Mouse (Mus musculus) heart, embryonic 12.5 days (tissue): Measurements from ENCODE around the gene Lgals1. TPM values are rescaled to one million over a fixed set of nuclear protein-coding genes. Genes with fewer than 3 reads are reported as not detected.

Experiments
- ATAC-seq: fragments of 200-750 bp; cut with Nextera tagmentation; 2 replicates; pipeline ENCODE4 v1.8.0; 2017; ENCODE audit warnings: moderate TSS enrichment, moderate library complexity; ENCODE audit not compliant: insufficient number of reproducible peaks, low FRiP score
- H3K27ac ChIP-seq: fragments of 300-500 bp; sonication (generic); 2 replicates; pipeline ENCODE4 v1.5.1; 2016; ENCODE audit warnings: mild to moderate bottlenecking, moderate library complexity; ENCODE audit not compliant: poor library complexity, severe bottlenecking
- H3K27me3 ChIP-seq: fragments of 300-500 bp; sonication (generic); replicated peaks from 2 replicates; pipeline ENCODE4 v1.6.1; 2016; ENCODE audit warnings: mild to moderate bottlenecking, moderate library complexity
- H3K36me3 ChIP-seq: fragments of 300-500 bp; sonication (generic); 2 replicates; pipeline ENCODE4 v1.6.1; 2016; ENCODE audit warnings: mild to moderate bottlenecking, moderate library complexity
- H3K4me1 ChIP-seq: fragments of 300-500 bp; sonication (generic); replicated peaks from 2 replicates; pipeline ENCODE4 v1.6.1; 2016; ENCODE audit warnings: mild to moderate bottlenecking
- H3K4me2 ChIP-seq: fragments of 300-500 bp; sonication (generic); 2 replicates; pipeline ENCODE4 v1.6.1; 2016; ENCODE audit warnings: mild to moderate bottlenecking, moderate library complexity
- H3K4me3 ChIP-seq: fragments of 300-500 bp; sonication (generic); 2 replicates; pipeline ENCODE4 v1.5.1; 2016; ENCODE audit warnings: mild to moderate bottlenecking
- H3K9ac ChIP-seq: fragments of 300-500 bp; sonication (generic); 2 replicates; pipeline ENCODE4 v1.6.1; 2016; ENCODE audit warnings: mild to moderate bottlenecking, moderate library complexity
- H3K9me3 ChIP-seq: fragments of 300-500 bp; sonication (generic); replicated peaks from 2 replicates; pipeline ENCODE4 v1.6.1; 2016; ENCODE audit warnings: mild to moderate bottlenecking, moderate library complexity
- WGBS: fragments of 180-500 bp; shearing (Covaris S2); methylation state at CpG from one replicate; pipeline ENCODE4 v1.1.7; 2016; 5-methylcytosine and 5-hydroxymethylcytosine counted together
- microRNA-seq: library from miRNA; unstranded; fragments of <30 nt; microRNA quantifications from one replicate; pipeline ENCODE4, GENCODE M21; 2017
- polyA plus RNA-seq: library from polyadenylated mRNA; unstranded; fragments of >200 nt; fragmentation: Nextera tagmentation; extraction: Ambion mirVana; gene quantifications from 2 replicates; pipeline ENCODE4 v1.2.1, GENCODE M21; 2016

The Lgals1 gene
- polyA plus RNA-seq, 1 experiment from 2014 or later = 690 TPM

DNA sequence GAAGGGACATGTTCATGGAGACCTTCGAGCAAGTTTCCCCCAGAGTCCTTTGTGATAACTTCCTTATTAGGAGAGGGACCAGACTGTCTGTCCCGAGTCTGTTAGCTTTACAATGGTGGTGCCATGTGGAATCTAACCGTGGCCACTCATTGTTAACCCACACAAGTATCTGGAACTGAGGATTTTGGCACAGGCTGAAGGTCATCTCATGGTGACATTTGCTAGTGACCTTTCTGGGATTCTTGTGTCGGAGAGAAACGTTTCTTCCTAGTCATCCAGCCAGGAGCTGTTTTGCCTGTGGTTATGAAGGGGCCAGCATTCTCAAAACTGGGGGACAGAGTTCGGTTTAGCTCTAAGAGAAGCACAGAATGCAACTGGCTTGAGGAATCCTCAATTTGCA, 45.1 kb downstream of the Lgals1 start:
- Histone ChIP-seq H3K9ac (no peak overlapping the region), H3K27me3 (peaks cover 7% of the 10 kb centered on the region), H3K4me1 (no peaks in the 10 kb centered on the region), H3K36me3 (no peaks in the 10 kb centered on the region), H3K9me3 (no peaks in the 10 kb centered on the region), H3K4me2 (no peak overlapping the region), H3K27ac (no peak overlapping the region), H3K4me3 (no peak overlapping the region)
- ATAC-seq = no peak
- WGBS = 65% methylated on average over 6 of the region's 6 CpGs

DNA sequence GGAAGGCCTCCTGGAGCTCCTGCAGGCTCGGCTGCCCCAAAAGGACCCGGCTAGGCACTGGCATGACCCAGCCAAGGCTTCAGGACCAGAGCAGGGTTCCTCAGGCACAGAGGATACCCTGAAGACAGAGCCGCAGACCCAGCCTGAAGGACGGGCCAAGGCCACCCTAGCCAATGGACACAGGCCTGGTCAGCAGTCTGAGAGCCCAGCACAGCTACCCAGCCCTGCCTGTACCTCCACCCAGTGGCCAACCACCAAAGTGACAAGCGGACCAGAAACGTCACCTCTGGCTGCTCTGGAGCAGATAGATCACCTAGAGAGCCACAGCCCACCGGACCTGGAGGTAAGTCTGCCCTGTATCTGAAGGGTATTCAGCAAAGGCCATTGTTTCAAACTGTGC, 47.4 kb downstream of the Lgals1 start:
- H3K9ac ChIP-seq = no peak overlapping the region
- H3K4me3 ChIP-seq = no peak overlapping the region
- H3K4me1 ChIP-seq = peaks cover 8% of the 10 kb centered on the region
- H3K36me3 ChIP-seq = no peaks in the 10 kb centered on the region
- no peaks in the 10 kb centered on the region for H3K27me3 ChIP-seq
- ATAC-seq = no peak
- H3K4me2 ChIP-seq = no peak overlapping the region
- no peaks in the 10 kb centered on the region for H3K9me3 ChIP-seq
- H3K27ac ChIP-seq = no peak overlapping the region
- WGBS = 64% methylated on average over 7 of the region's 7 CpGs

DNA sequence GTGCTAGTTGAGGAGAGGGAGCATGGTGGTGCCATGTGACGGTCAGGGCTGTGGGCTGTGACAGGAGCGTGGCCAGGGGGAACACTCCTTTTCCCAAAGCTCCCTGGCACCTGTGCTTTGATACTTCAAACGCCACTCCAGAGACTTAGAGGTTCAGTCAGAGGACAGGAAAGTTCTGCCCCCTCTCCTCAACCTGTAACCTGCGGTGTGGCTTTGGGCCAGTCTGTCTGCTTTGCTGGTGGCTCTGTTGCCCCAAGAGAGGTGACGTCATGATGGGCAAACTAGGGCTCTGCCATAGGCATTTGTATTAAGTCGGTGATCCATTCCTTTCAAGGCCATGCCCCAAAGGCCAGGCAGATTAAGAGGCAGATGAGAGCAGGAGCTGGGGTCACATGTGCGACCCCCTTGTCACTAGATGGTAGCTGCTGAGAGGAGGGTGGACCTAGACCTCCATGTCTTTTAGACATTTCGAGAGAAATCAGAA, 51.2 kb downstream of the Lgals1 start:
- Histone ChIP-seq H3K4me2 (no peak overlapping the region), H3K9me3 (no peaks in the 10 kb centered on the region), H3K27ac (no peak overlapping the region), H3K4me3 (no peak overlapping the region), H3K4me1 (peaks cover 28% of the 10 kb centered on the region), H3K36me3 (no peaks in the 10 kb centered on the region), H3K27me3 (no peaks in the 10 kb centered on the region), H3K9ac (no peak overlapping the region)
- 83% methylated on average over 8 of the region's 8 CpGs for WGBS
- no peak for ATAC-seq

DNA sequence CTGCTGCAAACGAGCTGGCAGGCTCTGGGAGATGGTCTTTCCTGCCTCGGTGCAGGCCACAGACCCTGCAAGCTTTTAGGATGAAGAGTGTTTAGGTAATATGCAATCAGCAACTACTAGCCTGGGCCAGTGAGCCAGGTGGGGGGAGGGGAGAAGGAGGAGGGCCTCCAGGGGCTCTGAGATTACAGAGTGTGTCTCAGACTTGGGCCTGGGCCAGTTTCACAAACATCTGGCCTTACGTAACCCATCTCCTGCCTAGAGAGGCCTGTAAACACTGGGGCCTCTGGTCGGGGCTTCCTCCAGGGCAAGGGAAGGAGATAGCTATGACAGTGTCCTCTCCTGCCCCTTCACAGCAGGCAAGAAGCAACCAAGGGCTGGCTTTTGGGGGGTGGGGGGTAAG, 52.4 kb downstream of the Lgals1 start:
- Histone ChIP-seq H3K9ac (peak overlapping the region; percentile 34), H3K4me2 (peak overlapping the region; percentile 29; the same call in 1 of the 2 replicates), H3K36me3 (no peaks in the 10 kb centered on the region), H3K27ac (peak overlapping the region; percentile 71), H3K27me3 (no peaks in the 10 kb centered on the region), H3K4me3 (no peak overlapping the region), H3K4me1 (peaks cover 32% of the 10 kb centered on the region), H3K9me3 (no peaks in the 10 kb centered on the region)
- peak; percentile 26; the same call in 1 of the 2 replicates for ATAC-seq
- 7% methylated on average over 4 of the region's 4 CpGs for WGBS

Small RNA genes lying within 50 kb of the gene (microRNA-seq; reads per million reads assigned to microRNA genes)
- gene Mir6955 = not detected

Other genes starting within 250 kb of the Lgals1 start
- not detected in 2 replicates for gene Elfn2, start 208.0 kb upstream of the Lgals1 start, polyA plus RNA-seq
- 7.3 and 7.9 TPM in 2 replicates for gene Mfng, start 153.2 kb upstream of the Lgals1 start, polyA plus RNA-seq
- gene Card10, start 123.7 kb upstream of the Lgals1 start, polyA plus RNA-seq = 6.1 and 7.5 TPM in 2 replicates
- 40.5 and 40.8 TPM in 2 replicates for gene Cdc42ep1, start 84.1 kb upstream of the Lgals1 start, polyA plus RNA-seq
- gene Lgals2, start 71.2 kb upstream of the Lgals1 start, polyA plus RNA-seq = 0.84 TPM in 1 of 2 replicates, not detected in the other
- gene Gga1, start 49.5 kb upstream of the Lgals1 start, polyA plus RNA-seq = 54.0 and 54.7 TPM in 2 replicates
- gene Gm49510, start 27.1 kb upstream of the Lgals1 start, polyA plus RNA-seq = 0.15 and 0.47 TPM in 2 replicates
- gene Sh3bp1, start 27.0 kb upstream of the Lgals1 start, polyA plus RNA-seq = 26.2 and 26.8 TPM in 2 replicates
- 33.4 and 34.2 TPM in 2 replicates for gene Pdxp, start 12.8 kb upstream of the Lgals1 start, polyA plus RNA-seq
- 37.9 and 39.9 TPM in 2 replicates for gene Nol12, start 8.2 kb downstream of the Lgals1 start, polyA plus RNA-seq
- gene Triobp, start 21.0 kb downstream of the Lgals1 start, polyA plus RNA-seq = 59.4 and 64.1 TPM in 2 replicates
- gene H1f0, start 101.7 kb downstream of the Lgals1 start, polyA plus RNA-seq = 294 and 300 TPM in 2 replicates
- gene Galr3, start 115.2 kb downstream of the Lgals1 start, polyA plus RNA-seq = not detected in 2 replicates
- gene Ankrd54, start 136.2 kb downstream of the Lgals1 start, polyA plus RNA-seq = 29.0 and 30.0 TPM in 2 replicates
- 165 TPM in 2 replicates for gene Eif3l, start 148.5 kb downstream of the Lgals1 start, polyA plus RNA-seq
- gene Micall1, start 182.2 kb downstream of the Lgals1 start, polyA plus RNA-seq = 24.2 and 24.3 TPM in 2 replicates
- gene Polr2f, start 214.3 kb downstream of the Lgals1 start, polyA plus RNA-seq = 265 and 289 TPM in 2 replicates
- 6.3 and 6.6 TPM in 2 replicates for gene 1700088E04Rik, start 214.5 kb downstream of the Lgals1 start, polyA plus RNA-seq
- 0.28 and 0.44 TPM in 2 replicates for gene Sox10, start 238.5 kb downstream of the Lgals1 start, polyA plus RNA-seq